Mouse (Mus musculus): ENCODE measurements around the gene Men1. TPM values are rescaled to one million over a fixed set of nuclear protein-coding genes. Genes with fewer than 3 reads are reported as not detected.
A peak's percentile ranks its signal among the peaks of the same experiment; 100 is the strongest.

Gene Men1
- polyA plus RNA-seq, 1 experiment: 28.1 TPM

DNA sequence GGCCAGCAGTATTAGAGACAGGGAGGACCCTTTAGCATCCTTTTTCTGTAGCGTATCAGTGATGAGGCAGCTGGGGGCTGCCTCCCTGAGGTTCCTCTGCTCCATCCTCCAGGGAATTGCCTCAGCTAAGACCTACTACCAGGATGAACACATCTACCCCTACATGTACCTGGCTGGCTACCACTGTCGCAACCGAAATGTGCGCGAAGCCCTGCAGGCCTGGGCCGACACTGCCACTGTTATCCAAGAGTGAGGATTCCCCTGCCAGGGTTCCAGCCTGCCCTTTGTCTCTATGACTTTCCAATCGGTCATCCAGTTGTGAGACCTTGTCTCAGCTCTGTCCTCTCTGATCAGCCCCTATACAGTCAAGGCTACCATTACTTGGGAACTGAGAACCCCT is 3.4 kb downstream of the Men1 start:
- no peak for TF ChIP-seq POLR2A (IDR thresholded peaks at IDR 0.05; ENCODE audit: borderline replicate concordance, low read depth, low read length)
- TF ChIP-seq CTCF (IDR thresholded peaks at IDR 0.05; ENCODE audit: low read depth, low read length): no peak
- Histone ChIP-seq H3K4me1 (ENCODE audit: control insufficient read depth, insufficient read depth, low read length) (peaks cover 23% of the 10 kb centered on the region), H3K27ac (ENCODE audit: insufficient read depth, low read depth, low read length) (no peak overlapping the region)

DNA sequence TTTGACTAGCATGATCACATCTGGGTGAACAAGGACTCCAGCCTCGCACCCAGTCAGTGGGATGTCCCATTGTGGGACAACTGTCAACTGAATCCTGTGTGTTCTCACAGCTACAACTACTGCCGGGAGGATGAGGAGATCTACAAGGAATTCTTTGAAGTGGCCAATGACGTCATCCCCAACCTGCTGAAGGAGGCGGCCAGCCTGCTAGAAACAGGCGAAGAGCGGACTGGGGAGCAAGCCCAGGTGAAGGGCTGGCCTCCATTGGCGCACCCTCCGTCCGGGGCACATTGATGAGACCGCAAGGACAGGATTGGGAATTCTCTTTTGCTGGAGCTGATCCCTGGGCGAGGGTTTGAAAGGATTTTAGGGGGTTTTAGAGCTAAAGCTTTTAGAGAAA is 3.9 kb downstream of the Men1 start:
- TF ChIP-seq CTCF (IDR thresholded peaks at IDR 0.05; ENCODE audit: low read depth, low read length): no peak
- no peak for TF ChIP-seq POLR2A (IDR thresholded peaks at IDR 0.05; ENCODE audit: borderline replicate concordance, low read depth, low read length)
- no peak overlapping the region for H3K27ac ChIP-seq (ENCODE audit: insufficient read depth, low read depth, low read length)
- H3K4me1 ChIP-seq (ENCODE audit: control insufficient read depth, insufficient read depth, low read length): peaks cover 21% of the 10 kb centered on the region
- no peak overlapping the region for H3K4me3 ChIP-seq (ENCODE audit: insufficient read depth, low read length)

More for the DNA sequence above, 3.4 kb downstream of the Men1 start:
- no peak overlapping the region for H3K4me3 ChIP-seq (ENCODE audit: insufficient read depth, low read length)

DNA sequence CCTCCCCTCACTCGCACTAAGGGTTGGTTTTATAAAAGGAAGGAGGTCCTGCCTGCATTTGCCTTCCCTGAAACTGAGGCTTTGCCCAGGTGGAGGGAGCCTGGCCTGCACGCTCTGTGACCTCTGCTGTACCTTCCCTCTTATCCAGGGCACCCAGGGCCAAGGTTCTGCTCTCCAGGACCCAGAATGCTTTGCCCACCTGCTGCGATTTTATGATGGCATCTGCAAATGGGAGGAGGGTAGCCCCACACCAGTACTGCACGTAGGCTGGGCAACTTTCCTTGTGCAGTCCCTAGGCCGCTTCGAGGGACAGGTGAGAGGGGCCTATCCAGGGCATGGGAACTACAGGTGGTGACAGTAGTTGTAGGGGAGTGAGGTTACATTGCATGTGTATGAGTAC is 4.4 kb downstream of the Men1 start:
- no peak overlapping the region for H3K4me3 ChIP-seq (ENCODE audit: insufficient read depth, low read length)
- no peak for TF ChIP-seq POLR2A (IDR thresholded peaks at IDR 0.05; ENCODE audit: borderline replicate concordance, low read depth, low read length)
- TF ChIP-seq CTCF (IDR thresholded peaks at IDR 0.05; ENCODE audit: low read depth, low read length): no peak
- peaks cover 16% of the 10 kb centered on the region for H3K4me1 ChIP-seq (ENCODE audit: control insufficient read depth, insufficient read depth, low read length)
- H3K27ac ChIP-seq (ENCODE audit: insufficient read depth, low read depth, low read length): no peak overlapping the region

GRCm38 (mm10) chr19:6339890-6340504 is 5.2 kb downstream of the Men1 start:
- no peak for TF ChIP-seq POLR2A (IDR thresholded peaks at IDR 0.05; ENCODE audit: borderline replicate concordance, low read depth, low read length)
- TF ChIP-seq CTCF (IDR thresholded peaks at IDR 0.05; ENCODE audit: low read depth, low read length): no peak
- peak overlapping the region; percentile 56 for H3K4me3 ChIP-seq (ENCODE audit: insufficient read depth, low read length)
- H3K27ac ChIP-seq (ENCODE audit: insufficient read depth, low read depth, low read length): peak overlapping the region; percentile 34
- peaks cover 14% of the 10 kb centered on the region for H3K4me1 ChIP-seq (ENCODE audit: control insufficient read depth, insufficient read depth, low read length)

GRCm38 (mm10) chr19:6340524-6341452 is 6.0 kb downstream of the Men1 start, which contains the start of gene Map4k2:
TSS of gene Map4k2 (plus strand) at chr19:6341135.
- H3K27ac ChIP-seq (ENCODE audit: insufficient read depth, low read depth, low read length): peak within 1 kb of the TSS; percentile 34
- peaks cover 16% of the 10 kb centered on the region for H3K4me1 ChIP-seq (ENCODE audit: control insufficient read depth, insufficient read depth, low read length)
- peak within 1 kb of the TSS; percentile 85 for H3K4me3 ChIP-seq (ENCODE audit: insufficient read depth, low read length)
- TF ChIP-seq CTCF (IDR thresholded peaks at IDR 0.05; ENCODE audit: low read depth, low read length): no peak
- no peak for TF ChIP-seq POLR2A (IDR thresholded peaks at IDR 0.05; ENCODE audit: borderline replicate concordance, low read depth, low read length)

DNA sequence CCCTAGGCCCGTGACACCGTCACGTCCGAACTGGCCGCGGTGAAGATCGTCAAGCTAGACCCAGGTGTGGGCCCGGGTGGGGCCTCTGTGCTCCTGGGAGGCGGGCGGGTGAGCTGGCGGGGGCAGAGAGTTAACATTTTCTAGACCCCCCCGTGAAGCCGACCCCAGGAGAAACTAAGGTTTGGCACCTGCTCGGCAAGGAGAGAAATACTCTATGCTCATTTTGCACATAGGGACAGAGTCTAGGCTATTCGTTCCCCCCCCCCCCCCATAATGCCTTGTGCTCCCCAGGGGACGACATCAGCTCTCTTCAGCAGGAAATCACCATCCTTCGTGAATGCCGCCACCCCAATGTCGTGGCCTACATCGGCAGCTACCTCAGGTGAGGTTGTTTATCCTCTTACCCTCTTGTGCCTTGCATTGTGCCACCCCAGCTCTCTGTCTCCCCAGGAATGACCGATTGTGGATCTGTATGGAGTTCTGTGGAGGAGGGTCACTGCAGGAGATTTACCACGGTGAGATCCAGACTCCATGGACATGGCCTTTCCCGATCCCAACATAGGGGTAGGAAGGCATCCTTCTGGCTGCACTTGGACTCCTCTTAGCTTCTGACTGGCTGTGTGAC is 6.8 kb downstream of the Men1 start:
- H3K27ac ChIP-seq (ENCODE audit: insufficient read depth, low read depth, low read length): no peak overlapping the region
- H3K4me1 ChIP-seq (ENCODE audit: control insufficient read depth, insufficient read depth, low read length): peaks cover 14% of the 10 kb centered on the region

DNA sequence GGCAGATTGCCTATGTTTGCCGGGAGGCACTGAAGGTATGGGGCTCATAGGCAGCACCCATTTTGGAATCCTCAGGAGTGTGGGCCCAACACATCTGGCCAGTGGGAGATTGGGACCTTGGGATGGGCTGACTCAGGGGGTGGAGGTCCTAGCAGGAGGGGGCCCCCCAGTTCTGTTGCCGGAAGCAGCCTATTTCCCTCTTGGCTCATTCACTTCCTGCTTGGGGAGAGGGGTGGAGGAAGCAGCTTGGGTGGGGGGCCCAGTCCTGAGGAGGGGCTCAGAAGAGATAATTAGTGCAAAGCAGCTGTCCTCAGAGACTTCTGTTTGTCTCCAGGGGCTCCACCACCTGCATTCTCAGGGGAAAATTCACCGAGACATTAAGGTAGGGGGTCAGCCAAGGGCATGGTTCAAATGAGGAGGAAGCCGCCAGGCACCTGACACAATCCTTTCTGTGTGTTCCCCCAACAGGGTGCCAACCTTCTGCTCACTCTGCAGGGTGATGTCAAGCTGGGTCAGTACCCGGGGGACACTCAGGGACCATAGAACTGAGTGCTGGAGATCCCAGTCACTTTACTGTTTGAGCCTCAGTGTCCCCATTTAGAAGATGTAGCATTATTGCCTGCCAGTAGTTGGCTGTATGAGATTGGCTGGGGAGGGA is 7.6 kb downstream of the Men1 start:
- peaks cover 13% of the 10 kb centered on the region for H3K4me1 ChIP-seq (ENCODE audit: control insufficient read depth, insufficient read depth, low read length)
- peak overlapping the region; percentile 85; the same call in 1 of the 2 replicates for H3K4me3 ChIP-seq (ENCODE audit: insufficient read depth, low read length)
- no peak overlapping the region for H3K27ac ChIP-seq (ENCODE audit: insufficient read depth, low read depth, low read length)

More for the DNA sequence above, 6.8 kb downstream of the Men1 start:
- peak overlapping the region; percentile 85 for H3K4me3 ChIP-seq (ENCODE audit: insufficient read depth, low read length)
- TF ChIP-seq CTCF (IDR thresholded peaks at IDR 0.05; ENCODE audit: low read depth, low read length) (no peak), POLR2A (IDR thresholded peaks at IDR 0.05; ENCODE audit: borderline replicate concordance, low read depth, low read length) (no peak)

GRCm38 (mm10) chr19:6343066-6343925 is 8.5 kb downstream of the Men1 start:
- Histone ChIP-seq H3K4me3 (ENCODE audit: insufficient read depth, low read length) (no peak overlapping the region), H3K27ac (ENCODE audit: insufficient read depth, low read depth, low read length) (no peak overlapping the region), H3K4me1 (ENCODE audit: control insufficient read depth, insufficient read depth, low read length) (peaks cover 13% of the 10 kb centered on the region)
- no peak for TF ChIP-seq CTCF (IDR thresholded peaks at IDR 0.05; ENCODE audit: low read depth, low read length)
- TF ChIP-seq POLR2A (IDR thresholded peaks at IDR 0.05; ENCODE audit: borderline replicate concordance, low read depth, low read length): no peak

More for the DNA sequence above, 7.6 kb downstream of the Men1 start:
- TF ChIP-seq CTCF (IDR thresholded peaks at IDR 0.05; ENCODE audit: low read depth, low read length): no peak
- no peak for TF ChIP-seq POLR2A (IDR thresholded peaks at IDR 0.05; ENCODE audit: borderline replicate concordance, low read depth, low read length)
